Mouse (Mus musculus) liver, adult 2 months (tissue): Measurements from ENCODE around the gene Lrrc30. TPM values are rescaled to one million over a fixed set of nuclear protein-coding genes. Genes with fewer than 3 reads are reported as not detected.

Experiments
- DNase-seq: peaks from one replicate; pipeline ENCODE4 v3.0.0-alpha.2; 2011; ENCODE audit warnings: low read depth, low spot score; ENCODE audit errors: extremely low read depth
- H3K27ac ChIP-seq: fragments of 200-500 bp; replicated peaks from 2 replicates; pipeline ENCODE4 v1.5.1; 2012; ENCODE audit warnings: low read depth, mild to moderate bottlenecking, control low read depth, inconsistent platforms, low read length; ENCODE audit not compliant: insufficient read depth
- H3K27me3 ChIP-seq: fragments of 200-500 bp; 2 replicates; pipeline ENCODE4 v1.6.1; 2012; ENCODE audit warnings: mild to moderate bottlenecking, moderate library complexity, low read length, inconsistent platforms; ENCODE audit not compliant: control insufficient read depth, insufficient read depth
- H3K36me3 ChIP-seq: fragments of 200-500 bp; 2 replicates; pipeline ENCODE4 v1.6.1; 2012; ENCODE audit warnings: low read length, inconsistent platforms; ENCODE audit not compliant: control insufficient read depth, insufficient read depth
- H3K4me1 ChIP-seq: fragments of 200-500 bp; 2 replicates; pipeline ENCODE4 v1.6.1; 2011; ENCODE audit warnings: low read length; ENCODE audit not compliant: control insufficient read depth, insufficient read depth
- H3K4me3 ChIP-seq: fragments of 200-500 bp; 2 replicates; pipeline ENCODE4 v1.5.1; 2011; ENCODE audit warnings: low read depth, mild to moderate bottlenecking, control low read depth, low read length, moderate library complexity; ENCODE audit not compliant: insufficient read depth
- H3K79me2 ChIP-seq: fragments of 200-500 bp; 2 replicates; pipeline ENCODE4 v1.6.1; 2012; ENCODE audit warnings: inconsistent platforms, mild to moderate bottlenecking, low read length, moderate library complexity; ENCODE audit not compliant: control insufficient read depth, insufficient read depth
- H3K9ac ChIP-seq: fragments of 200-500 bp; 2 replicates; pipeline ENCODE4 v1.6.1; 2012; ENCODE audit warnings: low read depth, mild to moderate bottlenecking, control low read depth, inconsistent platforms, low read length
- CTCF ChIP-seq: fragments of 200-500 bp; IDR thresholded peaks from 2 replicates; pipeline ENCODE4 v1.5.1; 2011; ENCODE audit warnings: low read depth, low read length, control low read depth
- POLR2A ChIP-seq: fragments of 200-500 bp; IDR thresholded peaks from 2 replicates; pipeline ENCODE4 v1.6.1; 2011; ENCODE audit warnings: low read length, control low read depth; ENCODE audit not compliant: insufficient read depth; ENCODE audit errors: extremely low read depth
- WGBS: fragments of 180-500 bp; shearing (Covaris S2); methylation state at CpG from one replicate; pipeline ENCODE4 v1.1.7; 2018; 5-methylcytosine and 5-hydroxymethylcytosine counted together
- polyA plus RNA-seq: library from polyadenylated mRNA; depleted of rRNA; stranded (reverse); fragments of >200 nt; gene quantifications from 2 replicates; pipeline ENCODE4 v1.2.3, GENCODE M21; 2012; rRNA removed
- total RNA-seq: library from RNA; depleted of rRNA; stranded (reverse); fragments of >200 nt; gene quantifications from 2 replicates; pipeline ENCODE4 v1.2.3, GENCODE M21; 2014; rRNA removed

Gene Lrrc30
- not detected in 2 replicates for total RNA-seq
- polyA plus RNA-seq, result not detected in 2 replicates

DNA sequence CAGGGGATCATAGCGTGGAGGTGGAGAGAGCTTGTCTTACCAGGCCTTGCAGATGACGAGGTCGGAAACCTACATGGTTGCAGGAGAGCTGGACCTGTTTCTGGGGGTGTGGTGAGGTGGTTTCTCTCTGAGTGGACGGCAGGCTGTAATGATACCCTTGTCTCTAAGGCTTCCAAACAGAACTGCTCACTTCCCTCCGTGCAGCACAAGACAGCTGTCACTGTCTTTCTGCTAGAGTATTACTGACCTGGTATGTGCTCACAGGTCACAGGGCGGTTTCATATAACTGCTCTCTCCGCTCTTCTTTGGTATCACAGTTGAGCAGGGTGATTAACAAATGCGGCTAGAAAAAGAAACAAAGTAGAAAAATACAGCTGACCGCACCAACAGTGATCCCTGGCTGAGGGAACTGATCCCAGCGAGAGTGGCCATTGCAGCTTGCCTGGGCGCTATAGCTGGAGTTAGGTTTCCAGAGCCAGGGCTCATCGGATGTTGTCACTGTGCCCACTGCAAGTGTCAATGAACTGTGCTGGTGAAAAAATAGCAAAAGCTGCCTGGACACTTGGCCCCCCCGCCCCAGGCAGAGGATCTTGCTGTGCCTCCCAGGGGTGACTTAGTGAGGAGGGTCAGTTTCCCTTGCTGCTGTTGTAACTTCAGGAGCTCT, at the start of gene Lrrc30:
TSS of gene Lrrc30 (minus strand) at position 48 of the 664 bp plus-strand sequence.
- 75% methylated on average over 13 of the region's 13 CpGs for WGBS
- no peak within 1 kb of the TSS for H3K4me3 ChIP-seq
- H3K4me1 ChIP-seq, result no peaks in the 10 kb centered on the region
- TF ChIP-seq POLR2A (no peak), CTCF (no peak)
- no peaks in the 10 kb centered on the region for H3K36me3 ChIP-seq
- H3K9ac ChIP-seq, result no peak within 1 kb of the TSS
- H3K27me3 ChIP-seq, result no peaks in the 10 kb centered on the region
- no peak for DNase-seq
- no peak within 1 kb of the TSS for H3K27ac ChIP-seq
- H3K79me2 ChIP-seq, result no peaks in the 10 kb centered on the region

GRCm38 (mm10) chr17:67681084-67681483, 48.6 kb upstream of the Lrrc30 start:
- 74% methylated on average over 6 of the region's 6 CpGs for WGBS
- Histone ChIP-seq H3K9ac (no peak overlapping the region), H3K36me3 (no peaks in the 10 kb centered on the region), H3K79me2 (no peaks in the 10 kb centered on the region), H3K4me1 (no peaks in the 10 kb centered on the region), H3K4me3 (no peak overlapping the region), H3K27me3 (peaks cover 2% of the 10 kb centered on the region; the same call in 1 of the 2 replicates), H3K27ac (no peak overlapping the region)
- no peak for DNase-seq
- TF ChIP-seq POLR2A (no peak), CTCF (no peak)

DNA sequence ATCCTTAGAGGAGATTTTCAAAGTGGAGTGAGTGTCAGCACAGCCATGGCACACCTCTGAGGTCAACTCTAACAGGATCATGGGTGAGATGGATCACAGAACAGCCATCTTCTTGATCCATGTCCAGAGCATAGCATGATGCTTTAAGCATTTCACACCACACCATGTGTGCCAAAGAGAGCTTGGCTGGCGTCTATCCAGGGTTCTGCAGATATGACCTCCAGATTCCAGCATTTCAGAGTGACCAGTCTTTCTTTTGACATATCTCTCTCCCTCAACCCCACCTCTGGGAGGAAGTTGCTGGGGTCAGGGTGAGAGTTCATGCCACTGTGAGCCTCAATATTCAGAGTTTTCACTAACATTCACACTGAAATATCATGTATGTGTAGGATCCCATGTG, 46.1 kb upstream of the Lrrc30 start:
- H3K9ac ChIP-seq, result no peak overlapping the region
- H3K27ac ChIP-seq, result no peak overlapping the region
- H3K27me3 ChIP-seq, result no peaks in the 10 kb centered on the region
- no peak for DNase-seq
- H3K4me3 ChIP-seq, result no peak overlapping the region
- TF ChIP-seq POLR2A (no peak), CTCF (no peak)
- H3K36me3 ChIP-seq, result no peaks in the 10 kb centered on the region
- 69% methylated on average over 1 of the region's 1 CpGs for WGBS
- H3K4me1 ChIP-seq, result no peaks in the 10 kb centered on the region
- H3K79me2 ChIP-seq, result no peaks in the 10 kb centered on the region

GRCm38 (mm10) chr17:67667981-67668380, 35.5 kb upstream of the Lrrc30 start:
- no peaks in the 10 kb centered on the region for H3K27me3 ChIP-seq
- no peak for TF ChIP-seq POLR2A
- TF ChIP-seq CTCF, result peak; percentile 75
- 15% methylated on average over 3 of the region's 3 CpGs for WGBS

GRCm38 (mm10) chr17:67666981-67667380, 34.5 kb upstream of the Lrrc30 start:
- no peak for DNase-seq
- H3K36me3 ChIP-seq, result no peaks in the 10 kb centered on the region
- TF ChIP-seq CTCF (no peak), POLR2A (no peak)
- H3K9ac ChIP-seq, result no peak overlapping the region
- no peaks in the 10 kb centered on the region for H3K27me3 ChIP-seq
- no peak overlapping the region for H3K27ac ChIP-seq
- WGBS, result 52% methylated on average over 5 of the region's 5 CpGs
- H3K79me2 ChIP-seq, result no peaks in the 10 kb centered on the region
- H3K4me3 ChIP-seq, result no peak overlapping the region
- H3K4me1 ChIP-seq, result no peaks in the 10 kb centered on the region

More at GRCm38 (mm10) chr17:67667981-67668380, 35.5 kb upstream of the Lrrc30 start:
- peak; percentile 15 for DNase-seq
- no peak overlapping the region for H3K9ac ChIP-seq
- H3K4me1 ChIP-seq, result no peaks in the 10 kb centered on the region
- H3K4me3 ChIP-seq, result no peak overlapping the region
- H3K36me3 ChIP-seq, result no peaks in the 10 kb centered on the region
- no peaks in the 10 kb centered on the region for H3K79me2 ChIP-seq
- H3K27ac ChIP-seq, result no peak overlapping the region

GRCm38 (mm10) chr17:67664299-67664698, 31.8 kb upstream of the Lrrc30 start:
- Histone ChIP-seq H3K4me1 (no peaks in the 10 kb centered on the region), H3K79me2 (no peaks in the 10 kb centered on the region), H3K36me3 (no peaks in the 10 kb centered on the region), H3K27me3 (no peaks in the 10 kb centered on the region), H3K4me3 (no peak overlapping the region), H3K27ac (no peak overlapping the region), H3K9ac (no peak overlapping the region)
- no peak for DNase-seq
- TF ChIP-seq CTCF (no peak), POLR2A (no peak)
- WGBS, result 61% methylated on average over 3 of the region's 3 CpGs
